Mouse (Mus musculus): ENCODE data around the gene Rimbp3. TPM values are rescaled to one million over a fixed set of nuclear protein-coding genes. Genes with fewer than 3 reads are reported as not detected.

Rimbp3 gene
- total and polyA plus RNA-seq, 2 experiments from 2014 or later: 1.7 to 4.9 TPM

GRCm38 (mm10) chr16:17179706-17180105 lies 28.7 kb upstream of the Rimbp3 start:
- TF ChIP-seq CTCF (IDR thresholded peaks at IDR 0.05): no peak
- H3K9me3 ChIP-seq (ENCODE audit: low read length): no peaks in the 10 kb centered on the region
- H3K9ac ChIP-seq (replicated peaks; ENCODE audit: low read length, poor library complexity, severe bottlenecking): no peak overlapping the region
- no peaks in the 10 kb centered on the region for H3K27me3 ChIP-seq (ENCODE audit: insufficient read depth, low read length)
- 96% methylated on average over 3 of the region's 3 CpGs for WGBS
- no peaks in the 10 kb centered on the region for H3K4me1 ChIP-seq (ENCODE audit: insufficient read depth, low read length)
- H3K36me3 ChIP-seq (ENCODE audit: insufficient read depth, low read length): peaks cover 11% of the 10 kb centered on the region
- ATAC-seq (ENCODE audit: low FRiP score): no peak
- no peak for DNase-seq (ENCODE audit: low spot score)
- no peak overlapping the region for H3K4me2 ChIP-seq (ENCODE audit: low read depth, low read length, poor library complexity, severe bottlenecking)
- no peak overlapping the region for H3K27ac ChIP-seq (ENCODE audit: low read depth, low read length)
- H3K4me3 ChIP-seq (ENCODE audit: low read depth, low read length): no peak overlapping the region

GRCm38 (mm10) chr16:17181382-17181781 lies 27.0 kb upstream of the Rimbp3 start:
- H3K4me3 ChIP-seq (ENCODE audit: low read depth, low read length): no peak overlapping the region
- H3K27me3 ChIP-seq (ENCODE audit: insufficient read depth, low read length): no peaks in the 10 kb centered on the region
- H3K27ac ChIP-seq (ENCODE audit: low read depth, low read length): no peak overlapping the region
- H3K9ac ChIP-seq (replicated peaks; ENCODE audit: low read length, poor library complexity, severe bottlenecking): no peak overlapping the region
- ATAC-seq (ENCODE audit: low FRiP score) (no peak), DNase-seq (ENCODE audit: low spot score) (no peak)
- H3K4me2 ChIP-seq (ENCODE audit: low read depth, low read length, poor library complexity, severe bottlenecking): no peak overlapping the region
- no peaks in the 10 kb centered on the region for H3K9me3 ChIP-seq (ENCODE audit: low read length)
- H3K4me1 ChIP-seq (ENCODE audit: insufficient read depth, low read length): no peaks in the 10 kb centered on the region
- TF ChIP-seq CTCF (IDR thresholded peaks at IDR 0.05): no peak
- 78% methylated on average over 4 of the region's 4 CpGs for WGBS
- H3K36me3 ChIP-seq (ENCODE audit: insufficient read depth, low read length): no peaks in the 10 kb centered on the region

- Histone ChIP-seq H3K27ac (ENCODE audit: low read depth, low read length) (no peak overlapping the region), H3K4me3 (ENCODE audit: low read depth, low read length) (no peak overlapping the region), H3K9ac (replicated peaks; ENCODE audit: low read length, poor library complexity, severe bottlenecking) (no peak overlapping the region), H3K4me1 (ENCODE audit: insufficient read depth, low read length) (no peaks in the 10 kb centered on the region), H3K9me3 (ENCODE audit: low read length) (no peaks in the 10 kb centered on the region), H3K27me3 (ENCODE audit: insufficient read depth, low read length) (no peaks in the 10 kb centered on the region), H3K36me3 (ENCODE audit: insufficient read depth, low read length) (0 out of 2 replicates have a peak, but pooled peaks cover 3% of the 10 kb centered on the region), H3K4me2 (ENCODE audit: low read depth, low read length, poor library complexity, severe bottlenecking) (no peak overlapping the region)
- ATAC-seq (ENCODE audit: low FRiP score) (no peak), DNase-seq (ENCODE audit: low spot score) (no peak)
- TF ChIP-seq CTCF (IDR thresholded peaks at IDR 0.05): no peak
- WGBS: 83% methylated on average over 2 of the region's 2 CpGs
These were observed 26.3 kb upstream of the Rimbp3 start for GRCm38 (mm10) chr16:17182136-17182535.

- no peaks in the 10 kb centered on the region for H3K9me3 ChIP-seq (ENCODE audit: low read length)
- no peak overlapping the region for H3K9ac ChIP-seq (replicated peaks; ENCODE audit: low read length, poor library complexity, severe bottlenecking)
- H3K4me2 ChIP-seq (ENCODE audit: low read depth, low read length, poor library complexity, severe bottlenecking): no peak overlapping the region
- DNase-seq (ENCODE audit: low spot score): no peak
- no peaks in the 10 kb centered on the region for H3K4me1 ChIP-seq (ENCODE audit: insufficient read depth, low read length)
- H3K36me3 ChIP-seq (ENCODE audit: insufficient read depth, low read length): 0 out of 2 replicates have a peak, but pooled peaks cover 3% of the 10 kb centered on the region
- ATAC-seq (ENCODE audit: low FRiP score): no peak
- no peak overlapping the region for H3K4me3 ChIP-seq (ENCODE audit: low read depth, low read length)
- H3K27me3 ChIP-seq (ENCODE audit: insufficient read depth, low read length): no peaks in the 10 kb centered on the region
- no peak overlapping the region for H3K27ac ChIP-seq (ENCODE audit: low read depth, low read length)
- WGBS: 75% methylated on average over 3 of the region's 3 CpGs
- TF ChIP-seq CTCF (IDR thresholded peaks at IDR 0.05): no peak
These were observed 25.4 kb upstream of the Rimbp3 start for GRCm38 (mm10) chr16:17183003-17183402.

GRCm38 (mm10) chr16:17185475-17185874 lies 22.9 kb upstream of the Rimbp3 start:
- H3K4me3 ChIP-seq (ENCODE audit: low read depth, low read length): no peak overlapping the region
- no peaks in the 10 kb centered on the region for H3K9me3 ChIP-seq (ENCODE audit: low read length)
- ATAC-seq (ENCODE audit: low FRiP score) (no peak), DNase-seq (ENCODE audit: low spot score) (no peak)
- TF ChIP-seq CTCF (IDR thresholded peaks at IDR 0.05): no peak
- H3K36me3 ChIP-seq (ENCODE audit: insufficient read depth, low read length): 0 out of 2 replicates have a peak, but pooled peaks cover 3% of the 10 kb centered on the region
- no peak overlapping the region for H3K9ac ChIP-seq (replicated peaks; ENCODE audit: low read length, poor library complexity, severe bottlenecking)
- H3K27me3 ChIP-seq (ENCODE audit: insufficient read depth, low read length): no peaks in the 10 kb centered on the region
- H3K4me1 ChIP-seq (ENCODE audit: insufficient read depth, low read length): no peaks in the 10 kb centered on the region
- no peak overlapping the region for H3K27ac ChIP-seq (ENCODE audit: low read depth, low read length)
- no peak overlapping the region for H3K4me2 ChIP-seq (ENCODE audit: low read depth, low read length, poor library complexity, severe bottlenecking)

GRCm38 (mm10) chr16:17193823-17194222 lies 14.6 kb upstream of the Rimbp3 start:
- Histone ChIP-seq H3K4me3 (ENCODE audit: low read depth, low read length) (no peak overlapping the region), H3K9me3 (ENCODE audit: low read length) (no peaks in the 10 kb centered on the region), H3K9ac (replicated peaks; ENCODE audit: low read length, poor library complexity, severe bottlenecking) (no peak overlapping the region), H3K27me3 (ENCODE audit: insufficient read depth, low read length) (no peaks in the 10 kb centered on the region), H3K36me3 (ENCODE audit: insufficient read depth, low read length) (no peaks in the 10 kb centered on the region), H3K27ac (ENCODE audit: low read depth, low read length) (no peak overlapping the region), H3K4me2 (ENCODE audit: low read depth, low read length, poor library complexity, severe bottlenecking) (no peak overlapping the region), H3K4me1 (ENCODE audit: insufficient read depth, low read length) (no peaks in the 10 kb centered on the region)
- DNase-seq (ENCODE audit: low spot score) (no peak), ATAC-seq (ENCODE audit: low FRiP score) (no peak)
- 97% methylated on average over 4 of the region's 4 CpGs for WGBS
- TF ChIP-seq CTCF (IDR thresholded peaks at IDR 0.05): no peak
